Mouse (Mus musculus): ENCODE results near the gene Tenm2. TPM values are rescaled to one million over a fixed set of nuclear protein-coding genes. Genes with fewer than 3 reads are reported as not detected.

The Tenm2 gene
- total RNA-seq, 2 experiments from 2014 or later = 2.3 to 3.5 TPM

- DNase-seq (ENCODE audit: low spot score in 2 of 2) = no peak
Measured at GRCm38 (mm10) chr11:36911406-36911805, 324.4 kb downstream of the Tenm2 start.

- DNase-seq (ENCODE audit: low spot score in 2 of 2) = no peak
Measured at GRCm38 (mm10) chr11:36909036-36909435, 326.7 kb downstream of the Tenm2 start.

- DNase-seq (ENCODE audit: low spot score in 2 of 2) = no peak
Measured at GRCm38 (mm10) chr11:36902302-36902701, 333.5 kb downstream of the Tenm2 start.

- no peak for DNase-seq (ENCODE audit: low spot score in 2 of 2)
Measured at GRCm38 (mm10) chr11:36893061-36893460, 342.7 kb downstream of the Tenm2 start.

GRCm38 (mm10) chr11:36891106-36891505 lies 344.7 kb downstream of the Tenm2 start:
- DNase-seq (ENCODE audit: low spot score in 2 of 2) = no peak

GRCm38 (mm10) chr11:36887490-36887889 lies 348.3 kb downstream of the Tenm2 start:
- no peak for DNase-seq (ENCODE audit: low spot score in 2 of 2)

GRCm38 (mm10) chr11:36886147-36886546 lies 349.6 kb downstream of the Tenm2 start:
- no peak for DNase-seq (ENCODE audit: low spot score in 2 of 2)

GRCm38 (mm10) chr11:36872961-36873360 lies 362.8 kb downstream of the Tenm2 start:
- DNase-seq (ENCODE audit: low spot score in 2 of 2) = no peak

GRCm38 (mm10) chr11:36870548-36870947 lies 365.2 kb downstream of the Tenm2 start:
- DNase-seq (ENCODE audit: low spot score in 2 of 2) = no peak

GRCm38 (mm10) chr11:36851690-36852089 lies 384.1 kb downstream of the Tenm2 start:
- DNase-seq (ENCODE audit: low spot score in 2 of 2) = no peak

- no peak for DNase-seq (ENCODE audit: low spot score in 2 of 2)
Measured at GRCm38 (mm10) chr11:36847451-36847850, 388.3 kb downstream of the Tenm2 start.

GRCm38 (mm10) chr11:36832855-36833254 lies 402.9 kb downstream of the Tenm2 start:
- no peak for DNase-seq (ENCODE audit: low spot score in 2 of 2)

GRCm38 (mm10) chr11:36831511-36831910 lies 404.3 kb downstream of the Tenm2 start:
- no peak for DNase-seq (ENCODE audit: low spot score in 2 of 2)

GRCm38 (mm10) chr11:36824666-36825065 lies 411.1 kb downstream of the Tenm2 start:
- no peak for DNase-seq (ENCODE audit: low spot score in 2 of 2)

GRCm38 (mm10) chr11:36804615-36805014 lies 431.1 kb downstream of the Tenm2 start:
- DNase-seq (ENCODE audit: low spot score in 2 of 2) = no peak

- DNase-seq (ENCODE audit: low spot score in 2 of 2) = no peak
Measured at GRCm38 (mm10) chr11:36802208-36802631, 433.5 kb downstream of the Tenm2 start.

GRCm38 (mm10) chr11:36801683-36802082 lies 434.1 kb downstream of the Tenm2 start:
- no peak for DNase-seq (ENCODE audit: low spot score in 2 of 2)

- DNase-seq (ENCODE audit: low spot score in 2 of 2) = no peak
Measured at GRCm38 (mm10) chr11:36799409-36799808, 436.4 kb downstream of the Tenm2 start.

- no peak for DNase-seq (ENCODE audit: low spot score in 2 of 2)
Measured at GRCm38 (mm10) chr11:36758009-36758408, 477.8 kb downstream of the Tenm2 start.

GRCm38 (mm10) chr11:36746286-36746685 lies 489.5 kb downstream of the Tenm2 start:
- DNase-seq (ENCODE audit: low spot score in 2 of 2) = no peak

GRCm38 (mm10) chr11:36727800-36728199 lies 508.0 kb downstream of the Tenm2 start:
- DNase-seq (ENCODE audit: low spot score in 2 of 2) = no peak

- DNase-seq (ENCODE audit: low spot score in 2 of 2) = no peak
Measured at GRCm38 (mm10) chr11:36702881-36703280, 532.9 kb downstream of the Tenm2 start.

- no peak for DNase-seq (ENCODE audit: low spot score in 2 of 2)
Measured at GRCm38 (mm10) chr11:36700951-36701350, 534.8 kb downstream of the Tenm2 start.

- no peak for DNase-seq (ENCODE audit: low spot score in 2 of 2)
Measured at GRCm38 (mm10) chr11:36700131-36700530, 535.6 kb downstream of the Tenm2 start.

Data from adrenal gland, postnatal 4 days (tissue).